Mouse (Mus musculus) olfactory bulb, adult 2 months (tissue): ENCODE results near the gene Ranbp9. TPM values are rescaled to one million over a fixed set of nuclear protein-coding genes. Genes with fewer than 3 reads are reported as not detected.

Source experiments
- H3K27ac ChIP-seq: fragments of 200-500 bp; 2 replicates; pipeline ENCODE4 v1.5.1; 2012; ENCODE audit warnings: low read depth, low read length; ENCODE audit not compliant: insufficient read depth
- H3K4me1 ChIP-seq: fragments of 200-500 bp; 2 replicates; pipeline ENCODE4 v1.6.1; 2012; ENCODE audit warnings: low read length; ENCODE audit not compliant: control insufficient read depth, insufficient read depth
- H3K4me3 ChIP-seq: fragments of 200-500 bp; 2 replicates; pipeline ENCODE4 v1.5.1; 2012; ENCODE audit warnings: mild to moderate bottlenecking, low read depth, low read length, moderate library complexity; ENCODE audit not compliant: insufficient read depth
- CTCF ChIP-seq: fragments of 200-500 bp; IDR thresholded peaks from 2 replicates; pipeline ENCODE4 v1.5.1; 2012; ENCODE audit warnings: low read depth, mild to moderate bottlenecking, low read length, moderate library complexity; ENCODE audit not compliant: insufficient read depth
- POLR2A ChIP-seq: fragments of 200-500 bp; IDR thresholded peaks from 2 replicates; pipeline ENCODE4 v1.6.1; 2012; ENCODE audit warnings: mild to moderate bottlenecking, low read depth, low read length, moderate library complexity; ENCODE audit not compliant: insufficient read depth
- WGBS: fragments of 180-500 bp; shearing (Covaris S2); methylation state at CpG from one replicate; pipeline ENCODE4 v1.1.7; 2018; 5-methylcytosine and 5-hydroxymethylcytosine counted together
- polyA plus RNA-seq: library from polyadenylated mRNA; stranded (reverse); fragments of >200 nt; gene quantifications from 2 replicates; pipeline ENCODE4 v1.2.4, GENCODE M21; 2012; ENCODE audit warnings: low replicate concordance; ENCODE audit not compliant: missing spikeins, insufficient read depth, insufficient read length

Ranbp9 gene
- polyA plus RNA-seq, 1 experiment = not detected

DNA sequence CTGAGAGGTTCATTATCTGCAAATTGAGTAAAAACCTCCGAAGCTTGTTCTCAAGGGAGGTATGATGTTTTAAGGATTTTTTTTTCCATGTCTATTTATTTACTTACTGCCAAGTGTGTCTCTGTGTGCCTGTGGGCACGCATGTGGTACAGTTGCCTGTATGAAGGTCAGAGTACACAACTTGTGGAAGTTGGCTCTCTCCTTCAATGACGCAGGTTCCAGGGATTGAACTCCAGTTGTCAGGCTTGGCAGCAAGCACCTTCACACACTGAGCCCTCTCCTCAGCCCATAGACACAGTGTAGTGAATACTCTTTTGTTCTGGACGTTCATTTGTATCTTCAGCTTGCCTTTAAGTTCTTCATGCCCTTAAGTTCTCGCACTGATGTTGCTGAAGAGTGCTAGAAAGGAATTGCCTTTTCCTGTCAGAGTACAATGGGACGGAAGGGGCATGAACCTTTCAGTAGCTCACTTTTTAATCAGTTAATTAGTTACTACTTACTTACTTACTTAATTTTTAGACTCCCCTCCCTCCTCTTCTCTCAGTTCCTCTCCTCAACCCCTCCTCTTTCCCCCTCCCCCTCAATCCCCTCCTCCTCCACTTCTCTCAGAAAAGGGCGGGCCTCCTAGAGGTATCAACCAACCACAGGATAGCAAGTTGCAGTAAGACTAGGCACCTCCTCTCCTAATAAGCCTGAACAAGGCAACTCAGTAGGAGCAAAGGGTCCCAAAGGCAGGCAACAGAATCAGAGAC lies 18.8 kb upstream of the Ranbp9 start:
- no peak for TF ChIP-seq POLR2A
- no peak for TF ChIP-seq CTCF
- Histone ChIP-seq H3K4me3 (no peak overlapping the region), H3K4me1 (peaks cover 8% of the 10 kb centered on the region), H3K27ac (no peak overlapping the region)
- 82% methylated on average over 7 of the region's 7 CpGs for WGBS

DNA sequence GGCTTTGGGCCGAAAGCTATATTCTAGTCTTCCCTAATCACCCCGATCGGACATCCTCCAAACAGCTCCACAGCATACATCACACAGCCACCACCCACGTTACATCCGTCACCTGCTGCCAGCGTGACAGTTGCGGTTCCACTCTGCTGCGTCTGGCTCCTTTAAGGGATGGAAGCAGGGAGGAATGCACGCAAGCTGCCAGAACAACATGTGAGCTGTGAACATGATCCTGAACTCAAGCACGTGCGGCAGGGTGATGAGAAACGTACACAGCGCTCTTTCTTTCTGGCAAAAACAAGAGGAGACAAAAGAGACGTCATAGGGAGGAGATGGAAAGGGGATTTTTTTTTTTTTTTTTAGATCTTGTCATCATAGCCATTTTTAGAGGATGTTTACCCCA lies 17.8 kb upstream of the Ranbp9 start:
- TF ChIP-seq CTCF (no peak), POLR2A (no peak)
- 78% methylated on average over 14 of the region's 14 CpGs for WGBS
- Histone ChIP-seq H3K27ac (no peak overlapping the region), H3K4me1 (peaks cover 8% of the 10 kb centered on the region), H3K4me3 (no peak overlapping the region)

DNA sequence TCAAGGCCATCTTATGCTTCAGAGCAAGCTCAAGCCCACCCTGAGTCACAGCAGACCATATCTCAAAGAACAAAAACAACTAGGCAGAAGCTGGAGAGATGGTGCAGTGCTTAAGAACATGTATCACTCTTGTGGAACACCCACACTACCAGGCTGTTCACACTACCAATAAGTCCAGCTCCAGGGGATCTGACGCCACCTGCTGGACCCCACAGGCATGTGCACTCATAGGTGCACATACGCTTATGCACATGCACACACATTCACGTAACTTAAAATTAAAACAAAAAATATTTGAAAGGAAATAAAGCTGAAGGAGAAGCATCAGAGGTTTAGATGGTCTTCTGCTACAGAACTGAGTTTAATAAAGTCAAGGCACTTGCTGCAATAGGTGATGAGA lies 16.7 kb upstream of the Ranbp9 start:
- Histone ChIP-seq H3K4me1 (peaks cover 11% of the 10 kb centered on the region), H3K4me3 (no peak overlapping the region), H3K27ac (no peak overlapping the region)
- no peak for TF ChIP-seq CTCF
- no peak for TF ChIP-seq POLR2A
- WGBS = 97% methylated on average over 3 of the region's 3 CpGs

DNA sequence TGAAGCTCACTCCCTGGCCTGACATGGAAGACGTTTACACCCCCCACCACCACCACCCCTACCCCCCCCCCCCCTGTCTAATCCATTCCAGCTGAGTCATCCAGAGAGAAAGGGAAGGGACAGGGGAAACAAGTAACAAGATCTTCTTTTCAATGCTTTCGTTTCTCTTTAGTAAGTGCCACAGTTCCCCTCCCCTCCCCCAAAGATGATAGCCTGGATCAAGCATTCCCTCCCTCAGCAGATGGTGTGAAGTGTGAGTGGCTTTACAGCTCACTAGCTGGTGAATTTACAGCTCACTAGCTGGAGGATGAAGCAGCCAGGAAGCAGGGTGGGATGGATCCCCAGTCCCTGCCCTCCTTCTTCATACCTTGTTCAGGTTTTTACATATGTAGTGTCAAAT lies 15.6 kb upstream of the Ranbp9 start:
- H3K27ac ChIP-seq = no peak overlapping the region
- 22% methylated on average over 2 of the region's 2 CpGs for WGBS
- no peak for TF ChIP-seq CTCF
- TF ChIP-seq POLR2A = no peak
- H3K4me3 ChIP-seq = no peak overlapping the region
- H3K4me1 ChIP-seq = peaks cover 15% of the 10 kb centered on the region

GRCm38 (mm10) chr13:43495645-43496044 lies 14.6 kb upstream of the Ranbp9 start:
- Histone ChIP-seq H3K27ac (no peak overlapping the region), H3K4me3 (no peak overlapping the region), H3K4me1 (peaks cover 15% of the 10 kb centered on the region)
- WGBS = 93% methylated on average over 7 of the region's 7 CpGs
- TF ChIP-seq POLR2A = no peak
- TF ChIP-seq CTCF = no peak

DNA sequence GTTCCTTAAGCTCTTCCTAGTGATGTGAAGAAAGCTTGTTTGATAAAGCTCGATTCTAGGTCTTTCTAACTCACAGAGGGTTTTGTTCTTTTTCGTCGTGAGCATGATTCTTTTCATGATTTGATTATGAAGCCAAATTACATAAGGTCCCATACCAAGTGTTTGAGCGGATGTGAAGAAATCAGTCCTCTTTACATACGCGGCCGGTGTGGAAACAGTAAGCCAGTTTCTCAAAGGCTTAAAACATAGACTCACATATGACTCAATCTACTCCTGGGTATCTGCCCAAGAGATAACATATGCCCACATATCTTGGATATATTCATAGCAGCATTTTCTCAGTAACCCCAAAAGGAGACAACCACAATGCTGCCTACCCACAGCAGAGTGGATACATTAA lies 12.6 kb upstream of the Ranbp9 start:
- TF ChIP-seq CTCF = no peak
- no peak for TF ChIP-seq POLR2A
- Histone ChIP-seq H3K27ac (no peak overlapping the region), H3K4me1 (peaks cover 12% of the 10 kb centered on the region), H3K4me3 (no peak overlapping the region)
- WGBS = 86% methylated on average over 7 of the region's 7 CpGs

GRCm38 (mm10) chr13:43493058-43493481 lies 12.0 kb upstream of the Ranbp9 start:
- no peak overlapping the region for H3K4me3 ChIP-seq
- H3K27ac ChIP-seq = peak overlapping the region; percentile 52; the same call in 1 of the 2 replicates
- TF ChIP-seq CTCF = no peak
- no peak for TF ChIP-seq POLR2A
- 39% methylated on average over 11 of the region's 11 CpGs for WGBS
- peaks cover 12% of the 10 kb centered on the region for H3K4me1 ChIP-seq

DNA sequence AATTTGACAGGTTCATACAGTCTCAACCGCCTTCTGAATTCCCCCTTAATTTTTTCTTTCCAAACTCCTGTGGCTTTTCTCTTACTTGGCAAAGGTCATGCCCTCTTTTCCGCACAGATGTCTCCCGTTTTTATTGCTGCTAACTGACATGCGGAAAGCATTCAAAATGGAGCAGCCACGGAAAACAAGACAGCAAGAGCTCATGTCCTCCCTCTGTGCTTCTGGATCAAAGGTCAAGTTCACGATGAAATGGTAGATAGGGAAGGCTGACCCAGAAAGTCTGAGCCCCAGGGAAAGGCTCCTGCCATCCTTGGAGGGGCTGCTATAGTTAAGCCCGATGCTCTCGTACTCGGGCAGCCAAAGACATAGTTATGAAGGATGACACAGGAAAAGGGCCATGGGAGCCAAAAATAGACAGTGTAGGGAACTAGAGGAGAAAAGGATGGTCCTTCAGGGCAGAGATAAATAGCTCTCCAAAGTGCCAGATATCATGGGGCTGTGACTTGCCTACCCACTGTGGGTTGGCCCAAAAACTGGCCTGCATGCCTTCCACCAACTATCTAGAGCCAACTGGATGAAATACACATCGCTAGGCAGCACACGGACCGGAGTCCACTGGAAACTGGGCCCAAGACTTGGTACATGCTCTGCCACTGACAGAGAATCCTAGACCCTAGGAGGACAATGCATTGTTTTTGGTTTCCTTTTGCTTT lies 5.6 kb upstream of the Ranbp9 start:
- no peaks in the 10 kb centered on the region for H3K4me1 ChIP-seq
- TF ChIP-seq CTCF = no peak
- TF ChIP-seq POLR2A = no peak
- H3K27ac ChIP-seq = no peak overlapping the region
- H3K4me3 ChIP-seq = no peak overlapping the region
- 81% methylated on average over 12 of the region's 12 CpGs for WGBS

DNA sequence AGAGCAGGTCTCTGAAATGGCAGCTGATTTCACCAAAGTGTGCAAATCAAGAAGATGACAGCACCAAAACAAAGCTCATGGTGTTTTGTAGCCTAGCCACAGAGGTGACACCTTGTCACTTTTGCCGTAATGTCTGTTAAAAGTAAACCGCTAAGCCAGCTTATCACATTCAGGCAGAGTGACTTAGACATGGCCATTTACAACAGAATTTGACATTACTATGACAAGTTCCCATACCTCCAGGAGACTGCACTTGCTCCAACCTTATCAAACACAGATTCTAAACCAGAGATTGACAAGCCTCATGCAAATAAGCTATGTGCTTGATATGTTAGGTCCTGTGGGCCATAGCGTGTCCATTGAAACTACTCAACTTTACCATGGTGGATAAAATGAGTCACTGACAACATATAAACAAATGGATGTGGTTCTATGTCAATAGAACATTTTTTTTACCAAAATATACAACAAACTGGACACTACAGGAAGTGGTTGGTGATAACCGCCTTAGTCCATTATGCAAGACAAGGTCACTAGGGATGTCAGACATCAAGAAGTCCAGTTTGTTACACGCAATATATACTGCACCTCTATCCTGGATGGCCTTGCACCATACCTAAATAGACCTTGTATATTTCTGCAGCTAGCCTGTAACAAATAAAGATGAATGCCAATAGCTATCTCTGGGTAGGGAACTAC lies 4.3 kb upstream of the Ranbp9 start:
- TF ChIP-seq CTCF = no peak
- TF ChIP-seq POLR2A = no peak
- no peaks in the 10 kb centered on the region for H3K4me1 ChIP-seq
- no peak overlapping the region for H3K4me3 ChIP-seq
- over 99% methylated on average over 5 of the region's 5 CpGs for WGBS
- no peak overlapping the region for H3K27ac ChIP-seq
